Mouse (Mus musculus): ENCODE data around the gene Tmem82. TPM values are rescaled to one million over a fixed set of nuclear protein-coding genes. Genes with fewer than 3 reads are reported as not detected.

The Tmem82 gene
- polyA plus RNA-seq, 1 experiment from 2014 or later, result 1.0 TPM

DNA sequence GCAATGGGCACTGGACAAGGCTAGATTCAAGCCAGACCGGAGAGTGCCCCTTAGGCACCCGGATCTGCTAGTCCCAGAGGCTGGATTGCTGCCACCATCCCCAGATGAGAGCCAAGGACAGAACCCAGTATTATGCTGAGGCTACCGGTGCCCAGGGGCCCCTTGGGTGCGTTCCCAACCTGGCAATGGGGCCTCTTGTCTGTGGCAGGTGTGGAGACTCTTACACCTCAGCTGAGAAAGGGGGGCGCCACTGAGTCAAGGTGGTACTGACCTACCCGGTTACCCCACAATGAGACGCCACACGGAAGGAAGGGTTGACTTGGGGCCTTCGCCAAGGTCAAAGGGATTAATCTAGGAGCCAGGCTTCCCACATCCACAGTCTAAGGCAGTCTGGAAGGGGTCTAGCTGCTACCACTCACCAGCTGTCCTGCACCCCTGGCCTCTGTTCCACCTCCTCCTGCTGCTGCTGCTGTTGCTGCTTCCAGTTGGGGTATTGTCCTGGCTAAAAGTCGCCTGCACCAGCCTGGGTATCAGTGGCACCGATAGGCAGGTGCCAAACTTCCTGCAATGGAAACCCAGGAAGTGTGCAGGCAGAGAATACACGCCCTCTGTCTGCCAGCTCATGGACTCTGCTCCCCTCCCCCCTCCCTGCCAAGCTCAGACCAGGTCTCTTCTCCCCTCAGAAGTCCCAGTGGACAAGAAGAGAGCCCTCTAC lies 17.1 kb downstream of the Tmem82 start:
- H3K36me3 ChIP-seq (replicated peaks), result no peaks in the 10 kb centered on the region
- no peaks in the 10 kb centered on the region for H3K9me3 ChIP-seq
- no peak for DNase-seq (ENCODE audit: extremely low spot score, low spot score)
- WGBS, result 72% methylated on average over 12 of the region's 12 CpGs
- H3K4me1 ChIP-seq, result peaks cover 37% of the 10 kb centered on the region
- no peak overlapping the region for H3K4me3 ChIP-seq
- no peak overlapping the region for H3K27ac ChIP-seq
- peaks cover 56% of the 10 kb centered on the region for H3K27me3 ChIP-seq (ENCODE audit: poor library complexity, severe bottlenecking)

DNA sequence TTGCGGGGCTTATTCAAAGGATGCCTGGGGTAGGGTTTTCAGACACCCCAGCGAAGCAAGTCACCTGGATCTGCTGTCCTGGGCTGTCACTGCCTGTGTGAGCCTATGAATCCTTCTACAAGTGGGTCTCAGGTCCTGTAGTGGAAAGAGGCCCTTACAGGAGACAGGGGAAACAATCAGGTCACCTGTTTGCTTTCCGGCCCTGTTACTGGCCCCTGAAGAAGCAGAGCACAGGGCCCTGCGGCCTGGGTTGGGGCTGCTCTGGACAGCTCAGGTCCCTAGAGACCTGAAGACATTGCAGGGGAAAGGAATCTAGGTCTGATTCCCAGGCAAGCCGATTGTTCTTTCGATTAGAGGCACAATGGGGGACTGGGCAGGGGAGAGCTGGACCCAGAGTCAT lies 18.1 kb downstream of the Tmem82 start:
- no peak for DNase-seq (ENCODE audit: extremely low spot score, low spot score)
- Histone ChIP-seq H3K9me3 (no peaks in the 10 kb centered on the region), H3K4me1 (peaks cover 37% of the 10 kb centered on the region), H3K4me3 (peak overlapping the region; percentile 53; the same call in 1 of the 2 replicates), H3K36me3 (replicated peaks) (peaks cover 2% of the 10 kb centered on the region), H3K27ac (peak overlapping the region; percentile 85; the same call in 1 of the 2 replicates), H3K27me3 (ENCODE audit: poor library complexity, severe bottlenecking) (peaks cover 56% of the 10 kb centered on the region)
- 18% methylated on average over 6 of the region's 6 CpGs for WGBS

DNA sequence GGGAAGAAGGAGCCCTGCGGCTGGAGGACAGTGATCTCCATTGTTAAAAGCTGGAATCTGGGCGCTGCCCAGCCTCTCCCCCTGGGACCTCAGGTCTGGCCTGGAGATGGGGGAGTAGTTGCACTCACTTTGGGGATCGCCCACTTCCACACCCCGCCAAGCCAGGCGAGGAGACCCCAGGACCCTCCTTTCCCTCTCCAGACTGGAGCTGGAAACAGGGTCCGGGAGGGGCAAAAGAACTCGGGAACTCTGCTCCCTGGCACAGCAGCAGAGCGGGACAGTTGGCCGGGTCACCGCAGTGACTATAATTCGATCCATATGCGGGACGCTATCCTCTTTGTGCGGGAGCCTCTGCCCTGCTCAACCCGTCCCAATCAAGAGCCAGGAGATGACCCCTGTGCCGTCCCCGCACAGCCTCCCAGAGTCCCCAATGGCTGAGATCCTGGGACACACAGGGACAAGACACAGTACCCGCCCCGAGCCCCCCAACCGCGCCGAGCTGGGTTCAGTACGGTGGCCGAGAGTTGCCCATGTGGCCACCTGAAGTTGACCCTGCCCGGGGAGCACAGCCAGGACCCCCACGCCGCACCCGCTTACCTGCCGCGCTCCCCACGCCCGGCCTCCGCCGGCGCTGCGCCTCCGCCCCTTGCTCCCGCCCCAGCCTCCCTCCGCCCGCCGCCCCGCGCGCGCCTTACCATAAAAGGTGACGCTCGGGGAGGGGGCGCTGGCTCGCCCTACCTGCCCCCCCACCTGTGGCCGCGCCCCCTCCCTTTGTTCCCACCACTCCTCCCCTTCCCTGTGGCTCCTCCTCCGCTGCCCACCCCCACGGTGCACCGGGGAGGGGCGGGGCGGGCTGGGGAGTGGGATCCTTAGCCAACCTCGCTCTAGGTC lies 18.9 kb downstream of the Tmem82 start:
- Histone ChIP-seq H3K4me3 (peak overlapping the region; percentile 53), H3K9me3 (no peaks in the 10 kb centered on the region), H3K27me3 (ENCODE audit: poor library complexity, severe bottlenecking) (peaks cover 56% of the 10 kb centered on the region), H3K36me3 (replicated peaks) (peaks cover 9% of the 10 kb centered on the region), H3K27ac (peak overlapping the region; percentile 85), H3K4me1 (peaks cover 37% of the 10 kb centered on the region)
- DNase-seq (ENCODE audit: extremely low spot score, low spot score), result peak; percentile 41
- under 1% methylated on average over 57 of the region's 57 CpGs for WGBS

DNA sequence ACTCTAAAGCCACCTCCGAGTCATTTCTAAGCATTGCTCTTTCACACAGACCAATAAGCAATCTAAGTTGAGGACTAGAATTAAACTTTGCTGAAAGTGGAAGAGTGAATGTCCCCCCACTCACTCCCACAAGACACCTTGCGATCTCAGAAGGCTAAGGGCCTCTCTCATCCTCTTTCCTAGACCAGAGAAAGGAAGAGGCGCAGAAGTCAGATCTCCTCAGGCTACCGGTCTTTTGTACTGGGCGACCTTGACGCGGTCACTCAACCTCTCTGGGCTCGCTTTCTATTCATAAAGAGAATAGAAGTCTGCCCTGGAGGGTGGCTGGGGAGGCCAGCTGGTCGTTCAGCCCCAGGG lies 19.6 kb downstream of the Tmem82 start:
- DNase-seq (ENCODE audit: extremely low spot score, low spot score), result no peak
- H3K4me1 ChIP-seq, result peaks cover 37% of the 10 kb centered on the region

DNA sequence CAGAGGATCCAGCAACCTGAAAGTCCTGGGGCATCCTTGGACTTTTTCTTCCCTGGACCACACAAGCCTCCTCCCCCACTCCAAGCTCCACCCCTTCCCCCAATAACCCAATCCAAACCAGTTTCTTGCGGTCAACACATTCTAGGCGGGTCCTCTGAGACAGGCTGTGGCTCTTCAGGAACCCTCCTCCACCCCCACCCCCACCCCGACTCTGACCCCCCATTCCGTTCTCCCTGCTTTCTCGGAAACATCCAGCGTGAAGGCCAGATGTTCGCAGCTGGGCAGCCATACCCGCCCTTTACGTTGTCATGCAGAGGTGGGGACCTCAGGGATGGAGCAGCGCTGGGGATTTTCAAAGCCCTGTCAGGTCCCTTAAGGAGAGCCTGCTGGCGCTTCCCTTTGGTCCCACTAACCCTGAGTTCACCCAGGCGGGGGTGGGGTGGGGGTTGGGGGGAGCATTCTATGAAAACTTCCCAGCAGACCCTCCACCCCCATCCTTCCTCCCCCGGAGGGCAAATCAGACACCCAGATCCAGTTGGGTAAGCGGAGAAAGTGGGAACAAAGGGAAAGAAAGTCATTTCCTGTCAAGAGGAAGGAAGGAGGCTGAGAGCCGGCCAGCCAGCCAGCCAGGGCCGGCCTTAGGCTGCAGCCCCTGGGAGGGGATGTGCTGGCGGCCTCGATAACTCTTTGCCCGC lies 20.1 kb downstream of the Tmem82 start:
- peaks cover 37% of the 10 kb centered on the region for H3K4me1 ChIP-seq
- 2% methylated on average over 19 of the region's 19 CpGs for WGBS
- DNase-seq (ENCODE audit: extremely low spot score, low spot score), result peak; percentile 49
- H3K9me3 ChIP-seq, result no peaks in the 10 kb centered on the region
- H3K27me3 ChIP-seq (ENCODE audit: poor library complexity, severe bottlenecking), result peaks cover 56% of the 10 kb centered on the region
- H3K4me3 ChIP-seq, result peak overlapping the region; percentile 53
- peaks cover 14% of the 10 kb centered on the region for H3K36me3 ChIP-seq (replicated peaks)
- peak overlapping the region; percentile 85 for H3K27ac ChIP-seq

More for the DNA sequence above, 19.6 kb downstream of the Tmem82 start:
- H3K27me3 ChIP-seq (ENCODE audit: poor library complexity, severe bottlenecking), result peaks cover 56% of the 10 kb centered on the region
- H3K27ac ChIP-seq, result peak overlapping the region; percentile 85
- peaks cover 14% of the 10 kb centered on the region for H3K36me3 ChIP-seq (replicated peaks)
- peak overlapping the region; percentile 53 for H3K4me3 ChIP-seq
- no peaks in the 10 kb centered on the region for H3K9me3 ChIP-seq
- under 1% methylated on average over 9 of the region's 9 CpGs for WGBS

DNA sequence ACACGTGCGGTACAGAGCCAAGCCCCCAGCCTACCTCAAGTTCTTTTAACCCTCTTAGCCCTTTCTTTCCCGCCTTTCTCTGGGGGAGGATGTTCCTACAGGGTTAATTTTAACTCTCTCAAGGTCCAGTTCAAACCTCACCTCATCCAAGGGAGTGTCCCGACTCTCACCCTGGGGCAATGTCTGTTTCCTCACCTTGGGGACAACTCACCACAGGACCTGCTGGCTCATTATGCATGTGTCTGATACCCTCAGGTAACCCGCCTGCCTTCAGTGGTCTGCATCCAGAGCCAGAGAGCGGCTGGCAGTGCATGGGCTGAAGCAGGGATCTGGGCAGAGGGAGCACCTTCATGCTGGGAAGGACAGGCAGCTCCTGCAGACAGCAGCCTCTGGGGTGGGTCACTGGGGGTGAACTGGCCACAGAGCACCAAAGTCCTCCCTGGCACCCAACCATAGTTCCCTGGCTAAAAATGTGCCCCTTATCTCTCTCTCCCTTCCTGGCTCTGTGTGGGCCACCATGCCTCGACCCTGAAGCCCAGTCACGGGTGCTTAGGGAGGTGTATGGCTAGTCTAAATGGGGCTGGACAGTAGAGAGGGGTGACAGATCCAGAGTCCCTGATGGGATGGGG lies 21.6 kb downstream of the Tmem82 start:
- 87% methylated on average over 8 of the region's 8 CpGs for WGBS
- no peak for DNase-seq (ENCODE audit: extremely low spot score, low spot score)
- no peaks in the 10 kb centered on the region for H3K9me3 ChIP-seq
- peaks cover 53% of the 10 kb centered on the region for H3K27me3 ChIP-seq (ENCODE audit: poor library complexity, severe bottlenecking)
- H3K4me1 ChIP-seq, result peaks cover 37% of the 10 kb centered on the region
- no peak overlapping the region for H3K4me3 ChIP-seq
- no peak overlapping the region for H3K27ac ChIP-seq
- peaks cover 20% of the 10 kb centered on the region for H3K36me3 ChIP-seq (replicated peaks)

- Histone ChIP-seq H3K9me3 (no peaks in the 10 kb centered on the region), H3K36me3 (replicated peaks) (peaks cover 26% of the 10 kb centered on the region), H3K27me3 (ENCODE audit: poor library complexity, severe bottlenecking) (peaks cover 42% of the 10 kb centered on the region), H3K4me1 (peaks cover 30% of the 10 kb centered on the region), H3K4me3 (no peak overlapping the region), H3K27ac (no peak overlapping the region)
- no peak for DNase-seq (ENCODE audit: extremely low spot score, low spot score)
- WGBS, result 84% methylated on average over 9 of the region's 9 CpGs
Observed at GRCm38 (mm10) chr4:141595605-141596268, 22.7 kb downstream of the Tmem82 start.

DNA sequence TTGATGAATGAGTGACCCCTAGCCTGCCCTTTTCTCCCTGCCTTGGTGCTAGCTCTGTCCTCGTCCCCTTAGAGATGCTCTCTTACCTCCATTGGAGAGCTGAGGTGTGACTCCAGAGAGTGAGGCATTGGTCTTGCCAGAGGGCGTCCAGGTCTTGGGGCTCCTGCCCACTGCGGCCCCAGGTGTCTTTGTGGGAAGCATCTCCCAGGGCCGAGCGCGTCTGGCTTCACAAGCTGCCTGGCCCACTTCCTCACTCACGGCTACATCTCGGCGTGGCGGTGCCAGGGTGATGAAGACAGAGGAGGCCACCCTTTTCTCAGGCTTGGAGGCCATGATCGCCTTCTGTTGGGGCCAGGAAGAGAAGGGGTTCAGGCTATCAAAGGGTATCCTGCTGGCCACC lies 23.3 kb downstream of the Tmem82 start:
- 94% methylated on average over 11 of the region's 11 CpGs for WGBS
- peaks cover 36% of the 10 kb centered on the region for H3K27me3 ChIP-seq (ENCODE audit: poor library complexity, severe bottlenecking)
- no peaks in the 10 kb centered on the region for H3K9me3 ChIP-seq
- H3K4me1 ChIP-seq, result peaks cover 24% of the 10 kb centered on the region
- no peak overlapping the region for H3K4me3 ChIP-seq
- no peak for DNase-seq (ENCODE audit: extremely low spot score, low spot score)
- H3K36me3 ChIP-seq (replicated peaks), result peaks cover 28% of the 10 kb centered on the region
- no peak overlapping the region for H3K27ac ChIP-seq

DNA sequence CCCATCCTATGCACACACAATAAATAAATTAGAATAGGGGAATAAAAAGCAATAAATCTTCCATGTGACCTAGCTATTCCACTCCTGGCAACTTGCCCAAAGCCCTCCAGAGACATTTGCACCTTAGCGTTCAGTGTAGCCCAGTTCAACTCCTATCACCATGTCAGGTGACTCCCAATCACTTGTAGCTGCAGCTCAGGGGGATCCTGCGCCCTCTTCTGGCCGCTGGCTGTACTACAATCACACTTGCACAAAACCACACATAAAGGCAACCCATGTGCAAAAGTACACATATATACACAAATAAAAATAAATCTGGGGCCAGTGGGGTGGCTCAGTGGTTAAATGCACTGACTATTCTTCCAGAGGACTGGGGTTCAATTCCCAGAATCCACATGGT lies 26.9 kb downstream of the Tmem82 start:
- H3K27ac ChIP-seq, result no peak overlapping the region
- peaks cover 45% of the 10 kb centered on the region for H3K36me3 ChIP-seq (replicated peaks)
- no peak overlapping the region for H3K4me3 ChIP-seq
- no peaks in the 10 kb centered on the region for H3K4me1 ChIP-seq
- WGBS, result 28% methylated on average over 3 of the region's 3 CpGs
- DNase-seq (ENCODE audit: extremely low spot score, low spot score), result peak; percentile 44
- no peaks in the 10 kb centered on the region for H3K9me3 ChIP-seq
- 0 out of 2 replicates have a peak, but pooled peaks cover under 1% of the 10 kb centered on the region for H3K27me3 ChIP-seq (ENCODE audit: poor library complexity, severe bottlenecking)

GRCm38 (mm10) chr4:141583919-141584318 lies 34.5 kb downstream of the Tmem82 start:
- peaks cover 19% of the 10 kb centered on the region for H3K36me3 ChIP-seq (replicated peaks)
- H3K27me3 ChIP-seq (ENCODE audit: poor library complexity, severe bottlenecking), result no peaks in the 10 kb centered on the region

GRCm38 (mm10) chr4:141581051-141581450 lies 37.4 kb downstream of the Tmem82 start:
- 90% methylated on average over 13 of the region's 13 CpGs for WGBS

More at GRCm38 (mm10) chr4:141583919-141584318, 34.5 kb downstream of the Tmem82 start:
- 93% methylated on average over 8 of the region's 8 CpGs for WGBS
- Histone ChIP-seq H3K4me1 (no peaks in the 10 kb centered on the region), H3K4me3 (no peak overlapping the region), H3K27ac (no peak overlapping the region), H3K9me3 (no peaks in the 10 kb centered on the region)
- DNase-seq (ENCODE audit: extremely low spot score, low spot score), result no peak

GRCm38 (mm10) chr4:141578833-141579232 lies 39.6 kb downstream of the Tmem82 start:
- 0 out of 2 replicates have a peak, but pooled peaks cover 7% of the 10 kb centered on the region for H3K27me3 ChIP-seq (ENCODE audit: poor library complexity, severe bottlenecking)
- WGBS, result 90% methylated on average over 3 of the region's 3 CpGs
- H3K36me3 ChIP-seq (replicated peaks), result peaks cover 25% of the 10 kb centered on the region
- H3K4me3 ChIP-seq, result no peak overlapping the region
- no peaks in the 10 kb centered on the region for H3K9me3 ChIP-seq
- no peak for DNase-seq (ENCODE audit: extremely low spot score, low spot score)
- H3K27ac ChIP-seq, result no peak overlapping the region
- peaks cover 4% of the 10 kb centered on the region; the same call in 1 of the 2 replicates for H3K4me1 ChIP-seq

More at GRCm38 (mm10) chr4:141581051-141581450, 37.4 kb downstream of the Tmem82 start:
- H3K4me3 ChIP-seq, result no peak overlapping the region
- H3K9me3 ChIP-seq, result no peaks in the 10 kb centered on the region
- no peaks in the 10 kb centered on the region for H3K27me3 ChIP-seq (ENCODE audit: poor library complexity, severe bottlenecking)
- no peak overlapping the region for H3K27ac ChIP-seq
- no peaks in the 10 kb centered on the region for H3K4me1 ChIP-seq
- peaks cover 25% of the 10 kb centered on the region for H3K36me3 ChIP-seq (replicated peaks)
- DNase-seq (ENCODE audit: extremely low spot score, low spot score), result no peak

Data from forebrain, embryonic 10.5 days (tissue).